Mouse (Mus musculus) kidney, postnatal 0 days (tissue): ENCODE measurements at regions not wholly inside any gene's neighbourhood (a gene's known extent, or its start where the extent isn't known, plus 50 kb on each side); places are given as distances from the start of the nearest gene placed in this dataset.
"Not testable (repeated sequence)": the region's sequence is repeated elsewhere in the genome, so short reads cannot be mapped to it uniquely, and the experiment has no call there.

Experiments
- ATAC-seq: fragments of 200-750 bp; cut with Nextera tagmentation; replicated peaks from 2 replicates; pipeline ENCODE4 v1.8.0; 2017; ENCODE audit warnings: low read depth, moderate number of reproducible peaks, moderate TSS enrichment, moderate library complexity; ENCODE audit not compliant: low FRiP score
- DNase-seq: peaks from one replicate; pipeline ENCODE4 v3.0.0-alpha.2; 2016; ENCODE audit warnings: low spot score
- H3K27ac ChIP-seq: fragments of 300-500 bp; sonication (generic); 2 replicates; pipeline ENCODE4 v1.5.1; 2014; ENCODE audit warnings: mild to moderate bottlenecking
- H3K27me3 ChIP-seq: fragments of 300-500 bp; sonication (generic); 2 replicates; pipeline ENCODE4 v1.6.1; 2014; ENCODE audit warnings: low read length, mixed read lengths; ENCODE audit not compliant: insufficient read depth
- H3K36me3 ChIP-seq: fragments of 300-500 bp; sonication (generic); 2 replicates; pipeline ENCODE4 v1.6.1; 2014; ENCODE audit warnings: low read length, mixed read lengths; ENCODE audit not compliant: insufficient read depth
- H3K4me1 ChIP-seq: fragments of 300-500 bp; sonication (generic); replicated peaks from 2 replicates; pipeline ENCODE4 v1.6.1; 2014; ENCODE audit warnings: antibody characterized with exemption, low read length, mixed read lengths; ENCODE audit not compliant: insufficient read depth
- H3K4me2 ChIP-seq: fragments of 300-500 bp; sonication (generic); 2 replicates; pipeline ENCODE4 v1.6.1; 2014; ENCODE audit warnings: mild to moderate bottlenecking, low read length, moderate library complexity, mixed read lengths
- H3K4me3 ChIP-seq: fragments of 300-500 bp; sonication (generic); replicated peaks from 2 replicates; pipeline ENCODE4 v1.5.1; 2014; ENCODE audit warnings: low read depth, low read length
- H3K9ac ChIP-seq: fragments of 300-500 bp; sonication (generic); 2 replicates; pipeline ENCODE4 v1.6.1; 2014; ENCODE audit warnings: low read depth, low read length
- H3K9me3 ChIP-seq: fragments of 300-500 bp; sonication (generic); replicated peaks from 2 replicates; pipeline ENCODE4 v1.6.1; 2016; ENCODE audit warnings: low read length, inconsistent platforms, mixed read lengths
- CTCF ChIP-seq: IDR thresholded peaks from 2 replicates; pipeline ENCODE4 v1.5.1; 2016; ENCODE audit warnings: antibody characterized with exemption, low read depth, mild to moderate bottlenecking, moderate library complexity
- WGBS: fragments of 180-500 bp; shearing (Covaris S2); extraction: QIAGEN DNeasy Blood & Tissue Kit; methylation state at CpG from one replicate; pipeline ENCODE4 v1.1.7; 2014; 5-methylcytosine and 5-hydroxymethylcytosine counted together

DNA sequence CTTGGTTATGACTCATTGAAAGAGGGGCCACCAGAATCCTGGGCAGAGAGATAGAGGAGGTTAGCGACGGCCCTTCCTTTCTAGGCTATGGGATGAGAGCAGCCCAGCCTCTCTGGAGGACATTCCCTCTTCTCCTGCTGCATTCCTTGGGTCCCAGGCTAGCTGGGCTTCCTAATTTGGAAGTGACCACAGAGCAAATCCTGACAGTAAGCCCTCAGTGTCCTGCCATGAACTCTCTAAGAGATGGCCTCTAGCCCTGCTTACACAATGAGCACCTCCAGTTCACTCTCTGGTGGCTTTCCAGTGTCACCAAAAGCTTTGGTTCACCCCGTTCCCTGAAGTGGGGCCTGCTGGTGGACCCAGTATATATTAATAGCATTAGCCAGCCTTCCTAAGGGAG is 64.1 kb upstream of the Rmdn2 start:
- H3K27me3 ChIP-seq: no peaks in the 10 kb centered on the region
- no peak for TF ChIP-seq CTCF
- no peak overlapping the region for H3K4me3 ChIP-seq
- H3K27ac ChIP-seq: no peak overlapping the region
- H3K9me3 ChIP-seq: no peaks in the 10 kb centered on the region
- no peak overlapping the region for H3K9ac ChIP-seq
- no peaks in the 10 kb centered on the region for H3K36me3 ChIP-seq
- WGBS: 90% methylated on average over 3 of the region's 3 CpGs
- 0 out of 2 replicates have a peak, but pooled peaks cover 2% of the 10 kb centered on the region for H3K4me1 ChIP-seq
- DNase-seq: no peak
- no peak overlapping the region for H3K4me2 ChIP-seq
- ATAC-seq: no peak

DNA sequence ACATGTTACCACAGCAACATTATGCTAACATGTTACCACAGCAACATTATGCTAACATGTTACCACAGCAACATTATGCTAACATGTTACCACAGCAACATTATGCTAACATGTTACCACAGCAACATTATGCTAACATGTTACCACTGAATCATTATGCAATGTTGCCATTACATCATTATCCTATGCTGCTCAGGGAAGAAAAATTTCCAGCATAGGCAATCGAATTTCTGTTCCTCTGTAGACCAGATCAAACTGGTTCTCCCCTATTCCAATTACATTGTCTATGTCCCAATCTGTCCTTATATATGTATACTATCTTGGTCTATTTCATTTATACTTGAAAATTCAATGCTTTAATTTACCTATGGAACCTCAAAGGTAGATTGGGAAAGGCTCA is 61.3 kb upstream of the Rmdn2 start:
- H3K4me3 ChIP-seq, H3K27me3 ChIP-seq, ATAC-seq, H3K4me1 ChIP-seq, H3K4me2 ChIP-seq, H3K27ac ChIP-seq, H3K9ac ChIP-seq, H3K9me3 ChIP-seq, H3K36me3 ChIP-seq, DNase-seq: not testable (repeated sequence)
- WGBS: 69% methylated on average over 1 of the region's 1 CpGs

DNA sequence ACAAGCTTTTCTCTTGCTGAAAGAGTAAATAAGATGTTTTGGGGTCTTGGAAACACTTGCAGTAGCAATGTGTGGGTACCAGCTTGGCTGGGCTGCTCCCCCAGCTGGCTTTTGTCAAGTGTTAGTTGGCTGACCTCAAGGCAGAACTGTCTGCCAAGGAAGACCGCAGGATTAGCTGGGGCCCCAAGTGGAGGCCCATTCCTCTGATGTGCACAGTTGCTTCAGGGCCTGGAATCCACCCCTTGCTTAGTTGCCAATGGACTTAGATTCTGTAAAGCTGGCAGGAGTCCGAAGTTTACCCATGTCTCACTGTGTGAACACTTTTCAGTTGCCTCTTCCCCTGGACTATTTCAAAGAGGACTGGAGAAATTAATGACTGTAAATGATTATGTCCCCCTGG is 57.8 kb upstream of the Rmdn2 start:
- WGBS: 63% methylated on average over 2 of the region's 2 CpGs
- no peak overlapping the region for H3K4me3 ChIP-seq
- no peak for DNase-seq
- no peaks in the 10 kb centered on the region for H3K27me3 ChIP-seq
- no peak overlapping the region for H3K9ac ChIP-seq
- no peak overlapping the region for H3K4me2 ChIP-seq
- no peaks in the 10 kb centered on the region for H3K9me3 ChIP-seq
- no peaks in the 10 kb centered on the region for H3K36me3 ChIP-seq
- H3K27ac ChIP-seq: no peak overlapping the region
- no peak for ATAC-seq
- no peak for TF ChIP-seq CTCF
- H3K4me1 ChIP-seq: no peaks in the 10 kb centered on the region

DNA sequence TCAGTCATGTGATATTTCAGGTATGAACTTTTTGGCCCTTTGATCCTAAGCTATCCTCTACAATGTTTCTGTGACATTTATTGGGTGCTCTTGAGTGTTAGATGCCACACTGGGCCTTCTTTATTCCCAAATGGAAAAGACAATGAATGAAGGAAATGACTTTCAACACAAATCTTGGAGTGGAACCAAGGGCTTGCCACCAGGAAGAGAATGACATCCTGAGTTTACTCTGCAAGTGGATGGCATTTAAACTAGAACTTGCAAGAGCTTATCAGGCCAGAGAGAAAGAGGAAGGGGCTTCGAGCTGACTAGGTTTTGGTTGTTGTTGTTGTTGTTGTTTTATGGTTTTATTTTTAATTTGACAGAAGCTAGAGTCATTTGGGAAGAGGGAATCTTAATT is 56.1 kb upstream of the Rmdn2 start:
- Histone ChIP-seq H3K4me2 (no peak overlapping the region), H3K9ac (no peak overlapping the region), H3K4me1 (no peaks in the 10 kb centered on the region), H3K27ac (no peak overlapping the region), H3K36me3 (no peaks in the 10 kb centered on the region), H3K9me3 (peaks cover 8% of the 10 kb centered on the region; the same call in 1 of the 2 replicates), H3K27me3 (no peaks in the 10 kb centered on the region), H3K4me3 (no peak overlapping the region)
- TF ChIP-seq CTCF: no peak
- WGBS: 59% methylated on average over 1 of the region's 1 CpGs
- DNase-seq (no peak), ATAC-seq (no peak)
